Mouse (Mus musculus): ENCODE measurements around the gene Gm16223. TPM values are rescaled to one million over a fixed set of nuclear protein-coding genes. Genes with fewer than 3 reads are reported as not detected.

The Gm16223 gene
- total RNA-seq, 2 experiments from 2014 or later: not detected

DNA sequence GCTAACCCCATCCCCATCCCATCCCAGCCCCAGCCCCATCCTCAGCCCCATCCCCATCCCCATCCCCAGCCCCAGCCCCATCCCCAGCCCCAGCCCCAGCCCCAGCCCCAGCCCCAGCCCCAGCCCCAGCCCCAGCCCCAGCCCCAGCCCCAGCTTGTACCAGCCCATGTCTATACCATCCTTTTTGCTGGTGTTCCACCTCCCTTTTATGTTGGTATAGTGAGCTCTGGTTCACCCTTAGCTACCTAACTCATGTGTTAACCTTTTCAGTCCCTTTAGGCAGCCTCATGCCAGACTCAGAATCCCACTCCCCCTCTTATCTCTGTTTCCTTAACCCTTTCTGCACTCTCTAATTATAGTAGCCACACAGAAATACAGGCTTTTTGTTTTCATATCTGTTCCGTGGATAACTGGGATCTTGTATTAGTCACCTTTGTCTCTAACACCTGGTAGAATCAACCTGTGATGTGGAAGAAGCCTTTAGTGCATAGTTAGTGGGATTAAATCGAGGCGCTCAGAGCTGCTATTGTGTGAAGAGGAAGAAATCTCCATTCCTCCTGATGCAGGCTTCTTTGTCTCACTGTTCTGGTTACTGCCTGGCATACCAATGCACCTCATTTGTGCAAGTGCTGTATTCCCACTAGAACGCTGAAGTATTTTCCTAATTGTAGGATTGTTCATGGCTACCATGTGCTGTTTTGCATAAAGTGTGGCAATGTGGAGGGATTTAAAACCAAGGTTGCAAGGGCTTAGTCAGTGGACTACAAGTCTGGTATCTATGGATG lies 144.0 kb downstream of the Gm16223 start:
- intact Hi-C loops (cut with DNase I): no loop called here
- DNase-seq (ENCODE audit: low spot score in 2 of 2): no peak

DNA sequence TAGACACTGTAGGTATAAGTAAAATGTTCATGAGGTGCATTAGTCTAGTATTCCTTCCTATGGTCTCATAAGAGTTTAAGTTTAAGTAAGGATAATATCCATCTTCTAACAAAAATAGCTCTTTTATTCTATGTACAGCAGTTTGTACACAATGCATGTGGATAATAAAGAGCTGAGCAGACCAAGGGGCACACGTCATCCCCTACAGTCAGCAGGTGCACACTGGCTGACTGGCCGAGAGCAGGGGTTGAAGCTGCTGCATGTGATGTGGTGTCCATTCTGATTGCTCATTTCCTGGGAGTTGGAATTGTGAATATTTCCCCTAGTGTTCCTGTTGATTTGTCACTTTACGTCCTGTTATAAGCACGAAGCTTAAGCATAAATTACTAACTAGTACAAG lies 144.6 kb downstream of the Gm16223 start:
- DNase-seq (ENCODE audit: low spot score in 2 of 2): no peak
- intact Hi-C loops (cut with DNase I): no loop called here

DNA sequence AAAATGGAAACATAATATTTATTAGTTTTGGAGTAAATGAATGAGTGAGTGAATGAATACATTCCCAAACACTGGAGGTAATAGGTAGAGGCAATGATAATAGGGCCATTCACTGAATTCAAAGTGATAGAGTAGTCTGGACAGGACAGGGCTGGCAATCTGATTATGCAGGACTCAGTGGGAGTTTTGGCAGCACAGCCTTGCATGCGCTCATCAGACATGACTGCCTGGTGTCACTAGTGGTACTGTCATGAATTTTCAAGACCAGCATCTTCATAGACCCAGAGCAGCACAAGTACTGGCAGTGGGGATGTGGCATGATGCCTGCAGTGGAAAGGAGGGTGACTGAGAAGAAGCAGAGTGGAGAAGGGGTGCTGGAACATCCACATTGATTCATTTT lies 157.1 kb downstream of the Gm16223 start:
- no peak for DNase-seq (ENCODE audit: low spot score in 2 of 2)
- intact Hi-C loops (cut with DNase I): no loop called here

DNA sequence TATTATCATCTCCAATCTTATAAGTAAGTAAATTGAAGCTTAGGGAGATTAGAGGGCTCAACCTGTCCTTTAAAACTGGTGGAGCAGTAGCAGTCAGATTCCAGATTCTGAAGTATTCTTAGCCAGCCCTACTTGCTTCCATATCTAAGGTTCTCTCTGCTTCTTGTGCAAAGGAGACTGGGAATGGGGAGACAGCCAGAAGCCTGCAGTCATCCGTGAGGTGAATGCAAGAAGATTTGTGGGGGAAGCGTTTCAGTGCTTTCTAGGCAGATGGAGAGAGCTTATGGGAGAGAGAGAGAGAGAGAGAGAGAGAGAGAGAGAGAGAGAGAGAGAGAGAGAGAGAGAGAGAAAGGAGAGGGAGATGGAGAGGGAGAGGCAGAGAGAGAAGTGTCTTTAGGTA lies 160.9 kb downstream of the Gm16223 start:
- intact Hi-C loops (cut with DNase I): no loop called here

DNA sequence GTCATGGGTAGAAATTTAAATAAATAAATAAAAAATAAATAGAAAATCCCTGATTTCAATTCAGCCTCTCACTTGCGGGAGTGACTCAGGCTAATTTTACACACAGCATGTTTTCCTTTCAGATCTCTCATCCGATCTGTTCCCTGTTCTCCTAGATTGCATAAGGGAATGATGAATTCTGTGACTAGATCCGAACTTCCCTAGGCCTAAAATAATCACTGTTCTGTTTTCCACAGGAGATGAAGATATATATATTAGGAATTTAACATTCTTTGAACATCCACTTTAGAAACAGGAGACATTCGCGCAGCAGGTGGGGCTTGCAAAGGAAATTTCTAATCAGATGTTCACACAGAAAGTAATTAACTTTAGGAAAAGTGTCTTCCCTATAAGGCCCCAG lies 171.5 kb downstream of the Gm16223 start:
- peak; percentile 14 to 33 for DNase-seq (ENCODE audit: low spot score in 2 of 2)
- intact Hi-C loops (cut with DNase I): no loop called here

More for the DNA sequence above, 160.9 kb downstream of the Gm16223 start:
- peak; percentile 23 to 44 for DNase-seq (ENCODE audit: low spot score in 2 of 2)

DNA sequence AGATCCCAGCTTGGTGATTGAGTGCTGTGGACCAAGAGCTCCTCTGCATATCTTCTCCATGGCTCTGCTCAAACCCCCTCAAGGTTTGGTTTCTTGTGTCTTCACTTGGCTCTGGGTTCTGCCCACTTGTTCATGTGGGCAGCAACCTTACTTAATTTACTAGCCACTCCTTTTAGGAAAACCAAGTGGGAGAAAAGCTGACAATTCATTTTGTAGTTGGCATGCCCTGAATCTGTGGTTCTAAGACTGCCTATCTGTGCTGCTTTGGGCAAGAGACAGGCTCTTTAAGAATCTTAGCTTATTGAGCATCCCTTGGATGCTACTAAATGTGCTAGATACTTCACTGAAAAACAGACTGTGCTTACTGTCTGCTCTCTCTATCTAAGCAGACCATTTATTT lies 172.0 kb downstream of the Gm16223 start:
- intact Hi-C loops (cut with DNase I): no loop called here
- no peak for DNase-seq (ENCODE audit: low spot score in 2 of 2)

DNA sequence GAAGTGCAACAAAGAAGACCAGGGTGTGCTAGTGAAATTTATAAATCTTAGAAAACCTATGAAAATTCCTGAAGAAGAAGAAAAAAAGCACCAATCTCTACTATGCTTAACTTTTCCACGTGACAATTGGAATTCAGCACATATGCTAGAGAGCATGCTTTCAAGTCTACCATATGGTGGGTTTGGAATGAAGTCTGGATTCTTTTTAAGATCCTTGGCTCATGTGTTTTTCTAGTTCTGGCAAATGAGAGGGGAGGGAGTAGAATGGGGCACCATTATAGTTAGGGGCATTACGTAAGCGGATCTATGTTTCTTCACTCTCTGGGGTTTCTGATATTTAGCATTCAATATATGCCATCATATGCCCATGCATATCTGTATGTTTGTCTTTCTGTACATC lies 182.6 kb downstream of the Gm16223 start:
- no peak for DNase-seq (ENCODE audit: low spot score in 2 of 2)
- intact Hi-C loops (cut with DNase I): no loop called here

Other genes with a start within 250 kb of the Gm16223 start
- gene Bod1l, start 223.6 kb upstream of the Gm16223 start, total RNA-seq (2021): 10 to 100 TPM; 35.6 to 36.0 TPM

All from left cerebral cortex, postnatal 14 days (tissue).